Mouse (Mus musculus): Measurements from ENCODE around the gene Ptar1. TPM values are rescaled to one million over a fixed set of nuclear protein-coding genes. Genes with fewer than 3 reads are reported as not detected.
A peak's percentile ranks its signal among the peaks of the same experiment; 100 is the strongest.

The Ptar1 gene
- polyA plus RNA-seq, 1 experiment from 2014 or later = 3.4 TPM

GRCm38 (mm10) chr19:23759322-23759945 lies 72.2 kb downstream of the Ptar1 start:
- peak overlapping the region; percentile 69 for H3K4me3 ChIP-seq (ENCODE audit: low read depth, low read length)
- 8% methylated on average over 17 of the region's 17 CpGs for WGBS
- H3K27me3 ChIP-seq (ENCODE audit: control insufficient read depth, insufficient read depth, low read length) = no peaks in the 10 kb centered on the region
- H3K4me2 ChIP-seq (replicated peaks; ENCODE audit: low read depth) = peak overlapping the region; percentile 95
- H3K9ac ChIP-seq (ENCODE audit: low read length) = peak overlapping the region; percentile 69
- no peaks in the 10 kb centered on the region for H3K36me3 ChIP-seq (ENCODE audit: control insufficient read depth, insufficient read depth, low read length)
- ATAC-seq (ENCODE audit: low FRiP score, low TSS enrichment) (no peak), DNase-seq (ENCODE audit: low spot score) (no peak)
- no peaks in the 10 kb centered on the region for H3K4me1 ChIP-seq (replicated peaks; ENCODE audit: control insufficient read depth, insufficient read depth)
- no peak for TF ChIP-seq CTCF (IDR thresholded peaks at IDR 0.05; ENCODE audit: low read depth)
- no peak for TF ChIP-seq EP300 (optimal IDR thresholded peaks at IDR 0.05)
- peak overlapping the region; percentile 86; the same call in 1 of the 2 replicates for H3K27ac ChIP-seq (replicated peaks)
- no peaks in the 10 kb centered on the region for H3K9me3 ChIP-seq (ENCODE audit: control insufficient read depth, low read length)

- H3K27me3 ChIP-seq (ENCODE audit: control insufficient read depth, insufficient read depth, low read length) = no peaks in the 10 kb centered on the region
- ATAC-seq (ENCODE audit: low FRiP score, low TSS enrichment) (no peak), DNase-seq (ENCODE audit: low spot score) (no peak)
- no peaks in the 10 kb centered on the region for H3K9me3 ChIP-seq (ENCODE audit: control insufficient read depth, low read length)
- no peaks in the 10 kb centered on the region for H3K36me3 ChIP-seq (ENCODE audit: control insufficient read depth, insufficient read depth, low read length)
- TF ChIP-seq EP300 (optimal IDR thresholded peaks at IDR 0.05) = no peak
- no peak for TF ChIP-seq CTCF (IDR thresholded peaks at IDR 0.05; ENCODE audit: low read depth)
- WGBS = 80% methylated on average over 6 of the region's 6 CpGs
- no peaks in the 10 kb centered on the region for H3K4me1 ChIP-seq (replicated peaks; ENCODE audit: control insufficient read depth, insufficient read depth)
- no peak overlapping the region for H3K4me3 ChIP-seq (ENCODE audit: low read depth, low read length)
- no peak overlapping the region for H3K4me2 ChIP-seq (replicated peaks; ENCODE audit: low read depth)
- no peak overlapping the region for H3K27ac ChIP-seq (replicated peaks)
- H3K9ac ChIP-seq (ENCODE audit: low read length) = no peak overlapping the region
Observed at GRCm38 (mm10) chr19:23763371-23763770, 76.1 kb downstream of the Ptar1 start.

DNA sequence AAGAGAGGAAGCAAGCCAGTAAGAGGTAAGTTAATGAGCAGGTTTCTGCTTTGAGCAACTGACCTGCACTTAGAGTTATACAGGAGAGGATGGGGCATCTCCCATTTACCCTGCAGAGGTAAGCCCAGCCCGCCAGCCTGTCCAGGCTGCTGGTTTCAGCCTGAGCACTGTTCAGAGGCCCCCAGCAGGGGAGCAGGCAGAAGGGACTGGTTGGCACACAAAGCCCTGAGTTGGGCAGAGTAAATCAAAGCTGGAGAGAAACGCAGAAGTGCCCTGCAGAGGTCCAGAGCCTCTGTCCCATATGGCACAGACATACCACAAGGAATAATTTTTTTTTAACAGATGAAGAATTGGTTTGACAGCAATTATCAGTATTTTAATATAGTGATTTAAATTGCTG lies 76.8 kb downstream of the Ptar1 start:
- TF ChIP-seq CTCF (IDR thresholded peaks at IDR 0.05; ENCODE audit: low read depth) = no peak
- TF ChIP-seq EP300 (optimal IDR thresholded peaks at IDR 0.05) = no peak
- 69% methylated on average over 2 of the region's 2 CpGs for WGBS
- Histone ChIP-seq H3K9me3 (ENCODE audit: control insufficient read depth, low read length) (no peaks in the 10 kb centered on the region), H3K4me2 (replicated peaks; ENCODE audit: low read depth) (no peak overlapping the region), H3K4me1 (replicated peaks; ENCODE audit: control insufficient read depth, insufficient read depth) (no peaks in the 10 kb centered on the region), H3K36me3 (ENCODE audit: control insufficient read depth, insufficient read depth, low read length) (no peaks in the 10 kb centered on the region), H3K9ac (ENCODE audit: low read length) (no peak overlapping the region), H3K4me3 (ENCODE audit: low read depth, low read length) (no peak overlapping the region), H3K27me3 (ENCODE audit: control insufficient read depth, insufficient read depth, low read length) (no peaks in the 10 kb centered on the region), H3K27ac (replicated peaks) (no peak overlapping the region)
- no peak for DNase-seq (ENCODE audit: low spot score)
- ATAC-seq (ENCODE audit: low FRiP score, low TSS enrichment) = no peak

DNA sequence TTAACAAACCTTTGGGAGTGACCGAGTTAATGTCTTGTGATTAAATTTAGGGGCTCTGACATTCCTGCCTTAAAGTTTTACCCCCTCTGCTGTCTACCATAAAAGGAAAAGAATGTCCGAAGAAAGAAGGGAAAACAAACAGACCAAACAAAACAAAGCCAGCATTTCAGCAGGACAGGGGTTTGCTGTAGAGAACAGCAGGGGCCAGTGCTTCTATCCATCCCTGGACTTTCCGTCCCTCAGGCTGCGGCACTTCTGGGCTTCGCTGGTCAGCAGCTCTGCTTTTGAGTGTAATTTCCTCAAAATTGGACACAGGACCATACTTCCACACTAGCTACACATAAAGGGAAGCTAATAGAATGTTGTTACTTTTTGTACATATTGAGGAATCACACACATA lies 81.6 kb downstream of the Ptar1 start:
- no peak for TF ChIP-seq CTCF (IDR thresholded peaks at IDR 0.05; ENCODE audit: low read depth)
- no peak for TF ChIP-seq EP300 (optimal IDR thresholded peaks at IDR 0.05)
- no peaks in the 10 kb centered on the region for H3K4me1 ChIP-seq (replicated peaks; ENCODE audit: control insufficient read depth, insufficient read depth)
- no peaks in the 10 kb centered on the region for H3K9me3 ChIP-seq (ENCODE audit: control insufficient read depth, low read length)
- no peak overlapping the region for H3K4me2 ChIP-seq (replicated peaks; ENCODE audit: low read depth)
- no peaks in the 10 kb centered on the region for H3K27me3 ChIP-seq (ENCODE audit: control insufficient read depth, insufficient read depth, low read length)
- DNase-seq (ENCODE audit: low spot score) = no peak
- H3K36me3 ChIP-seq (ENCODE audit: control insufficient read depth, insufficient read depth, low read length) = no peaks in the 10 kb centered on the region
- 57% methylated on average over 5 of the region's 5 CpGs for WGBS
- no peak overlapping the region for H3K27ac ChIP-seq (replicated peaks)
- H3K4me3 ChIP-seq (ENCODE audit: low read depth, low read length) = no peak overlapping the region
- no peak overlapping the region for H3K9ac ChIP-seq (ENCODE audit: low read length)
- ATAC-seq (ENCODE audit: low FRiP score, low TSS enrichment) = no peak

DNA sequence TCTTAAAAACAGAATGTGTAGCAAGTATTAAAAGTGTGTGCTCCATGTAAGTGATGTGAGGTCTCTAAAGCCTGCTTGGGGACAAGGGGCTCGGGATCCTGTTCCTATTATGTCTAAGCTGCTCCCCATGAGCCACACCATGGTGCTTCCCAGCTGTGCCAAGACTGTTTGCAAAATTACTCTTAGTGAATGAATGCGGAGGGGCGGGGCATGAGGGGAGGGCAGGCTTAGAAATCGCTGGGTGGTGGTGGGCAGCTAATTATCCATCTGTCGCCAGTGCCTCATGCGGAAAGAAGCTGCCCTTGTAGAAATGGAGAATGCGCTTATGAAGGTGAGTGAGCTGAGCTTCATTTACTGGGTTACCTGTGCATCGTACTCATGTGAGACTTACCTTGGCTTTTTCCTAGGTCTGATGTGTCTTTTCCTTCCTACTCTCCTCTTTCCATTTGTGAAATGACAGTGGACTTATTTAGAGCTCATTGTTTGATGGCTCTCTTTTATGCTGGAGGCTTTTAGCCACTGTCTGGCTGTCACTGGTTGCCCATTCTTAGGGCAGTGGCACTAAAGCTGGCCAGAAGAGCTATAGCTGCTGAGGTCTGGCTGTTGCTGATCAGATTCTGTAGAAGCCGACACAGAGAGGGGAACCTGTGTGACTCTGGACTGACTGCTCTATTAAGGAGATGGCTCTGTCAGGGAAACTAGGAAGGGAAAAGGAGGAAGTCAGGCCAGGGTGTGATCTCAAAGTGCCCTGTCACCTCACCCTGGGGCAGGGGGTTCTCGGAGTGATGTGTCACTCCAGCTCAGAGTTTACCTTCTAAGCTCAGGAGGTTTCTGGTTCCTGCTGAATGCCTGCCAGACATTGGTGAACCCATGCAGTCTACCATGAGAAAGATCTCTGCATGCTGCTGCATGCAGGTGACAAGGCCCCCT lies 83.5 kb downstream of the Ptar1 start:
- ATAC-seq (ENCODE audit: low FRiP score, low TSS enrichment) = no peak
- 68% methylated on average over 10 of the region's 10 CpGs for WGBS
- no peak overlapping the region for H3K4me3 ChIP-seq (ENCODE audit: low read depth, low read length)

GRCm38 (mm10) chr19:23771971-23772370 lies 84.7 kb downstream of the Ptar1 start:
- no peaks in the 10 kb centered on the region for H3K27me3 ChIP-seq (ENCODE audit: control insufficient read depth, insufficient read depth, low read length)
- peak; percentile 66 for TF ChIP-seq CTCF (IDR thresholded peaks at IDR 0.05; ENCODE audit: low read depth)
- TF ChIP-seq EP300 (optimal IDR thresholded peaks at IDR 0.05) = no peak
- H3K27ac ChIP-seq (replicated peaks) = no peak overlapping the region
- H3K4me1 ChIP-seq (replicated peaks; ENCODE audit: control insufficient read depth, insufficient read depth) = no peaks in the 10 kb centered on the region
- no peak overlapping the region for H3K9ac ChIP-seq (ENCODE audit: low read length)
- H3K4me3 ChIP-seq (ENCODE audit: low read depth, low read length) = no peak overlapping the region
- peak; percentile 36 for DNase-seq (ENCODE audit: low spot score)
- H3K9me3 ChIP-seq (ENCODE audit: control insufficient read depth, low read length) = no peaks in the 10 kb centered on the region
- no peak overlapping the region for H3K4me2 ChIP-seq (replicated peaks; ENCODE audit: low read depth)
- H3K36me3 ChIP-seq (ENCODE audit: control insufficient read depth, insufficient read depth, low read length) = no peaks in the 10 kb centered on the region
- WGBS = 63% methylated on average over 7 of the region's 7 CpGs
- 0 out of 2 replicates have a peak, but pooled peaks have one; percentile 40 for ATAC-seq (ENCODE audit: low FRiP score, low TSS enrichment)

More for the DNA sequence above, 83.5 kb downstream of the Ptar1 start:
- no peak overlapping the region for H3K9ac ChIP-seq (ENCODE audit: low read length)
- no peaks in the 10 kb centered on the region for H3K9me3 ChIP-seq (ENCODE audit: control insufficient read depth, low read length)
- no peaks in the 10 kb centered on the region for H3K4me1 ChIP-seq (replicated peaks; ENCODE audit: control insufficient read depth, insufficient read depth)
- no peaks in the 10 kb centered on the region for H3K36me3 ChIP-seq (ENCODE audit: control insufficient read depth, insufficient read depth, low read length)
- H3K27me3 ChIP-seq (ENCODE audit: control insufficient read depth, insufficient read depth, low read length) = no peaks in the 10 kb centered on the region
- no peak overlapping the region for H3K4me2 ChIP-seq (replicated peaks; ENCODE audit: low read depth)
- TF ChIP-seq EP300 (optimal IDR thresholded peaks at IDR 0.05) (no peak), CTCF (IDR thresholded peaks at IDR 0.05; ENCODE audit: low read depth) (no peak)
- DNase-seq (ENCODE audit: low spot score) = no peak
- H3K27ac ChIP-seq (replicated peaks) = no peak overlapping the region

All from stomach, postnatal 0 days (tissue).